Mouse (Mus musculus) spleen, adult 2 months (tissue): ENCODE data around the gene Mtx3. TPM values are rescaled to one million over a fixed set of nuclear protein-coding genes. Genes with fewer than 3 reads are reported as not detected.

Source experiments
- DNase-seq, 2 experiments: peaks; one replicate each; pipeline versions ENCODE4 v3.0.0 to v3.0.0-alpha.2; 2012 to 2021; ENCODE audit warnings: low spot score in 2 of 2, low read depth in 1 of 2
- H3K27ac ChIP-seq: fragments of 200-500 bp; 2 replicates; pipeline ENCODE4 v1.5.1; 2012; ENCODE audit warnings: low read length, inconsistent platforms; ENCODE audit not compliant: insufficient read depth
- H3K27me3 ChIP-seq: fragments of 200-500 bp; 2 replicates; pipeline ENCODE4 v1.6.1; 2012; ENCODE audit warnings: mild to moderate bottlenecking, moderate library complexity, low read length, inconsistent platforms; ENCODE audit not compliant: control insufficient read depth, insufficient read depth
- H3K36me3 ChIP-seq: fragments of 200-500 bp; 2 replicates; pipeline ENCODE4 v1.6.1; 2012; ENCODE audit warnings: mild to moderate bottlenecking, low read length, inconsistent platforms; ENCODE audit not compliant: control insufficient read depth, insufficient read depth
- H3K4me1 ChIP-seq: fragments of 200-500 bp; 2 replicates; pipeline ENCODE4 v1.6.1; 2011; ENCODE audit warnings: inconsistent platforms; ENCODE audit not compliant: control insufficient read depth, insufficient read depth, insufficient read length
- H3K4me3 ChIP-seq: fragments of 200-500 bp; 2 replicates; pipeline ENCODE4 v1.5.1; 2011; ENCODE audit warnings: mild to moderate bottlenecking, inconsistent platforms; ENCODE audit not compliant: insufficient read depth, insufficient read length; ENCODE audit errors: extremely low read depth
- CTCF ChIP-seq: fragments of 200-500 bp; IDR thresholded peaks from 2 replicates; pipeline ENCODE4 v1.5.1; 2011; ENCODE audit warnings: mild to moderate bottlenecking, inconsistent platforms; ENCODE audit not compliant: insufficient read depth, insufficient read length, insufficient replicate concordance; ENCODE audit errors: extremely low read depth
- POLR2A ChIP-seq: fragments of 200-500 bp; IDR thresholded peaks from 2 replicates; pipeline ENCODE4 v1.6.1; 2011; ENCODE audit warnings: low read depth, low read length, inconsistent platforms
- WGBS: fragments of 180-500 bp; shearing (Covaris S2); methylation state at CpG from one replicate; pipeline ENCODE4 v1.1.7; 2018; 5-methylcytosine and 5-hydroxymethylcytosine counted together
- polyA plus RNA-seq: library from polyadenylated mRNA; depleted of rRNA; stranded (reverse); fragments of >200 nt; gene quantifications from 2 replicates; pipeline ENCODE4 v1.2.3, GENCODE M21; 2012; rRNA removed

Mtx3 gene
- polyA plus RNA-seq, 1 experiment = 2.9 TPM

DNA sequence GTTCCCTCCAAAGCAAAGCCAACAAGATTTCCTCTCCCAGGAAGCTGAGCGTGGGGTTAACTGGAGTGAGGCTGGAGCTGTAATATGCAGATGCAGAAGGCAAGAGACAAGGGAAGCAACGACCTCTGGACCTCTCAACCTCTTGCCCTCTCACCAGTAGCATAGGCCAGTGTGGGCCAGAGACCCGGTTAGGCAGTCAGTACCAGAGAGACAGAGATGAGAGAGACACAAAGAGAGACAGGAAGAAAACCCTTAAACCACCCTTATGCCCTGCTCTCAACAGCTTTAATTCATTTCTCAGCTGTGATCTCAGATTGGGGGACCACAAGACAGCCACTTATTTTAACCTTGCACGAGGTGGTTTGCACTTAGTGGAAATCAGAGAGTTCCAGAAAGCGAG, 62.8 kb downstream of the Mtx3 start:
- 55% methylated on average over 5 of the region's 5 CpGs for WGBS
- no peak overlapping the region for H3K4me3 ChIP-seq
- H3K4me1 ChIP-seq = no peaks in the 10 kb centered on the region
- no peaks in the 10 kb centered on the region for H3K27me3 ChIP-seq
- no peaks in the 10 kb centered on the region for H3K36me3 ChIP-seq
- H3K27ac ChIP-seq = no peak overlapping the region
- no peak for DNase-seq
- no peak for TF ChIP-seq CTCF
- no peak for TF ChIP-seq POLR2A

Other genes with a start within 250 kb of the Mtx3 start
- 16.4 and 23.8 TPM in 2 replicates for gene Serinc5, start 233.7 kb upstream of the Mtx3 start, polyA plus RNA-seq
- gene Thbs4, start 49.9 kb upstream of the Mtx3 start, polyA plus RNA-seq = 3.3 and 3.4 TPM in 2 replicates